Mouse (Mus musculus) granulocyte monocyte progenitor cell, adult 5-6 weeks (primary cell): ENCODE results near the gene Rlbp1. TPM values are rescaled to one million over a fixed set of nuclear protein-coding genes. Genes with fewer than 3 reads are reported as not detected.

ENCODE experiments used
- ATAC-seq: replicated peaks from 2 replicates; pipeline ENCODE4 v1.8.0; 2016; ENCODE audit warnings: mild to moderate bottlenecking, moderate TSS enrichment, inconsistent platforms; ENCODE audit not compliant: poor library complexity, severe bottlenecking
- total RNA-seq, 2 experiments: library from RNA; stranded (forward) in 1 of 2; stranded (reverse) in 1 of 2; fragments of 200-712, 200-1000 nt in 1 of 2; fragments of >200 nt in 1 of 2; fragmentation: Nextera tagmentation in 1 of 2; gene quantifications; 2 replicates each; pipeline ENCODE4 v1.2.3; 2014 to 2017

Gene Rlbp1
- total RNA-seq (2014; fragmentation: Nextera tagmentation) = not detected in 2 replicates
- total RNA-seq (2017) = not detected in 2 replicates

- ATAC-seq = no peak
These were observed at the start of gene Rlbp1 for GRCm38 (mm10) chr7:79386422-79387133. Gene Rlbp1 (minus strand): TSS chr7:79387048.

GRCm38 (mm10) chr7:79428243-79428642 is 41.4 kb upstream of the Rlbp1 start:
- no peak for ATAC-seq

- ATAC-seq = no peak
These were observed 39.0 kb upstream of the Rlbp1 start for GRCm38 (mm10) chr7:79425804-79426203.

- ATAC-seq = no peak
These were observed 36.0 kb upstream of the Rlbp1 start for GRCm38 (mm10) chr7:79422876-79423275.

- ATAC-seq = no peak
These were observed 33.1 kb upstream of the Rlbp1 start for GRCm38 (mm10) chr7:79419950-79420349.

GRCm38 (mm10) chr7:79414449-79415375 is 27.9 kb upstream of the Rlbp1 start:
- ATAC-seq = no peak

GRCm38 (mm10) chr7:79400296-79400695 is 13.4 kb upstream of the Rlbp1 start:
- ATAC-seq = no peak

GRCm38 (mm10) chr7:79398971-79399370 is 12.1 kb upstream of the Rlbp1 start:
- ATAC-seq = no peak

- ATAC-seq = no peak
These were observed 11.6 kb upstream of the Rlbp1 start for GRCm38 (mm10) chr7:79398426-79398825.

- ATAC-seq = no peak
These were observed 10.7 kb upstream of the Rlbp1 start for GRCm38 (mm10) chr7:79397446-79397963.

- ATAC-seq = no peak
These were observed 8.3 kb upstream of the Rlbp1 start for GRCm38 (mm10) chr7:79395186-79395585.

GRCm38 (mm10) chr7:79394666-79395065 is 7.8 kb upstream of the Rlbp1 start:
- ATAC-seq = no peak

- no peak for ATAC-seq
These were observed 7.1 kb upstream of the Rlbp1 start for GRCm38 (mm10) chr7:79393924-79394323.

- peak; percentile 44; the same call in 1 of the 2 replicates for ATAC-seq
These were observed 6.1 kb upstream of the Rlbp1 start for GRCm38 (mm10) chr7:79392860-79393513.

GRCm38 (mm10) chr7:79391883-79392649 is 5.2 kb upstream of the Rlbp1 start, which contains the start of gene Fanci:
Gene Fanci (plus strand): TSS chr7:79391929.
- ATAC-seq = peak; percentile 91

- no peak for ATAC-seq
These were observed 4.6 kb upstream of the Rlbp1 start for GRCm38 (mm10) chr7:79391471-79391870.

- no peak for ATAC-seq
These were observed 3.4 kb upstream of the Rlbp1 start for GRCm38 (mm10) chr7:79390141-79390708.

- no peak for ATAC-seq
These were observed 1.9 kb upstream of the Rlbp1 start for GRCm38 (mm10) chr7:79388671-79389206.

GRCm38 (mm10) chr7:79387991-79388390 is 1.1 kb upstream of the Rlbp1 start:
- ATAC-seq = no peak
